Mouse (Mus musculus) bone marrow, adult 2 months (tissue): ENCODE data around the gene Nktr. TPM values are rescaled to one million over a fixed set of nuclear protein-coding genes. Genes with fewer than 3 reads are reported as not detected.
A peak's percentile ranks its signal among the peaks of the same experiment; 100 is the strongest.

ENCODE experiments used
- H3K27ac ChIP-seq: fragments of 200-500 bp; 2 replicates; pipeline ENCODE4 v1.5.1; 2012; ENCODE audit warnings: low read depth, mild to moderate bottlenecking, control low read depth, inconsistent platforms, low read length; ENCODE audit not compliant: control insufficient read depth, poor library complexity, insufficient read depth
- H3K4me1 ChIP-seq: fragments of 200-500 bp; 2 replicates; pipeline ENCODE4 v1.6.1; 2011; ENCODE audit warnings: low read length; ENCODE audit not compliant: control insufficient read depth, insufficient read depth
- H3K4me3 ChIP-seq: fragments of 200-500 bp; replicated peaks from 2 replicates; pipeline ENCODE3; 2011; ENCODE audit warnings: mild to moderate bottlenecking, low read depth, low read length, control low read depth; ENCODE audit not compliant: control insufficient read depth
- CTCF ChIP-seq: fragments of 200-500 bp; IDR thresholded peaks from 2 replicates; pipeline ENCODE4 v1.5.1; 2011; ENCODE audit warnings: low read length, control low read depth; ENCODE audit not compliant: control insufficient read depth, insufficient read depth
- POLR2A ChIP-seq: fragments of 200-500 bp; IDR thresholded peaks from 2 replicates; pipeline ENCODE4 v1.6.1; 2011; ENCODE audit warnings: low read depth, mild to moderate bottlenecking, control low read depth, low read length, borderline replicate concordance; ENCODE audit not compliant: control insufficient read depth
- WGBS: fragments of 180-500 bp; shearing (Covaris S2); methylation state at CpG from one replicate; pipeline ENCODE4 v1.1.7; 2018; 5-methylcytosine and 5-hydroxymethylcytosine counted together
- polyA plus RNA-seq: library from polyadenylated mRNA; stranded (reverse); fragments of >200 nt; gene quantifications from 2 replicates; pipeline ENCODE4 v1.2.4, GENCODE M21; 2011; ENCODE audit warnings: low replicate concordance; ENCODE audit not compliant: missing spikeins, insufficient read depth, insufficient read length

The Nktr gene
- polyA plus RNA-seq, 1 experiment: 50.9 TPM

- H3K4me3 ChIP-seq: no peak overlapping the region
- H3K27ac ChIP-seq: no peak overlapping the region
- 92% methylated on average over 9 of the region's 9 CpGs for WGBS
- H3K4me1 ChIP-seq: no peaks in the 10 kb centered on the region
- no peak for TF ChIP-seq CTCF
Measured at GRCm38 (mm10) chr9:121696626-121697025, 22.3 kb upstream of the Nktr start.

GRCm38 (mm10) chr9:121697150-121698049 lies 21.6 kb upstream of the Nktr start:
- Histone ChIP-seq H3K4me3 (no peak overlapping the region), H3K4me1 (peaks cover 1% of the 10 kb centered on the region; the same call in 1 of the 2 replicates), H3K27ac (no peak overlapping the region)
- TF ChIP-seq CTCF (peak; percentile 74), POLR2A (peak; percentile 16; the same call in 1 of the 2 replicates)
- WGBS: 100% methylated on average over 1 of the region's 1 CpGs

- Histone ChIP-seq H3K4me1 (peaks cover 3% of the 10 kb centered on the region), H3K27ac (peak overlapping the region; percentile 71), H3K4me3 (peak overlapping the region; percentile 75)
- TF ChIP-seq POLR2A (no peak), CTCF (no peak)
- WGBS: 23% methylated on average over 11 of the region's 11 CpGs
Measured at GRCm38 (mm10) chr9:121704261-121704645, 14.7 kb upstream of the Nktr start.

- TF ChIP-seq CTCF: peak; percentile 17; the same call in 1 of the 2 replicates
- peak; percentile 73; the same call in 1 of the 2 replicates for TF ChIP-seq POLR2A
- H3K4me3 ChIP-seq: peak within 1 kb of the TSS; percentile 75
- H3K27ac ChIP-seq: peak within 1 kb of the TSS; percentile 93
- under 1% methylated on average over 69 of the region's 69 CpGs for WGBS
- H3K4me1 ChIP-seq: peaks cover 3% of the 10 kb centered on the region
Measured at GRCm38 (mm10) chr9:121704646-121705625, 14.0 kb upstream of the Nktr start, which contains the start of gene Sec22c. Sec22c (minus strand) TSS chr9:121705490.

GRCm38 (mm10) chr9:121706029-121706675 lies 12.8 kb upstream of the Nktr start:
- Histone ChIP-seq H3K27ac (peak overlapping the region; percentile 93), H3K4me3 (peak overlapping the region; percentile 17), H3K4me1 (peaks cover 4% of the 10 kb centered on the region)
- WGBS: 35% methylated on average over 6 of the region's 6 CpGs
- TF ChIP-seq CTCF: no peak
- TF ChIP-seq POLR2A: 0 out of 2 replicates have a peak, but pooled peaks have one; percentile 30

- Histone ChIP-seq H3K4me3 (peak overlapping the region; percentile 10), H3K27ac (no peak overlapping the region), H3K4me1 (peaks cover 3% of the 10 kb centered on the region)
- 51% methylated on average over 6 of the region's 6 CpGs for WGBS
- TF ChIP-seq CTCF: no peak
- no peak for TF ChIP-seq POLR2A
Measured at GRCm38 (mm10) chr9:121707801-121708200, 11.2 kb upstream of the Nktr start.

GRCm38 (mm10) chr9:121708506-121709486 lies 10.2 kb upstream of the Nktr start:
- TF ChIP-seq POLR2A: no peak
- 56% methylated on average over 7 of the region's 7 CpGs for WGBS
- peaks cover 3% of the 10 kb centered on the region for H3K4me1 ChIP-seq

More at GRCm38 (mm10) chr9:121708506-121709486, 10.2 kb upstream of the Nktr start:
- no peak overlapping the region for H3K27ac ChIP-seq
- H3K4me3 ChIP-seq: no peak overlapping the region
